Mouse (Mus musculus) ES-E14 (cell line): ENCODE results near the gene Rnf216.

Experiments
- HCFC1 ChIP-seq: IDR thresholded peaks from 2 replicates; pipeline ENCODE4 v1.6.1; 2012; ENCODE audit warnings: low read length, inconsistent platforms, borderline replicate concordance; ENCODE audit not compliant: insufficient read depth
- MAFK ChIP-seq: IDR thresholded peaks from 2 replicates; pipeline ENCODE4 v1.6.1; 2014; ENCODE audit warnings: mild to moderate bottlenecking, low read depth, low read length, inconsistent platforms; ENCODE audit not compliant: insufficient read depth
- ZC3H11A ChIP-seq: IDR thresholded peaks from 2 replicates; pipeline ENCODE4 v1.6.1; 2012; ENCODE audit warnings: low read depth, mild to moderate bottlenecking, inconsistent platforms, low read length, borderline replicate concordance

DNA sequence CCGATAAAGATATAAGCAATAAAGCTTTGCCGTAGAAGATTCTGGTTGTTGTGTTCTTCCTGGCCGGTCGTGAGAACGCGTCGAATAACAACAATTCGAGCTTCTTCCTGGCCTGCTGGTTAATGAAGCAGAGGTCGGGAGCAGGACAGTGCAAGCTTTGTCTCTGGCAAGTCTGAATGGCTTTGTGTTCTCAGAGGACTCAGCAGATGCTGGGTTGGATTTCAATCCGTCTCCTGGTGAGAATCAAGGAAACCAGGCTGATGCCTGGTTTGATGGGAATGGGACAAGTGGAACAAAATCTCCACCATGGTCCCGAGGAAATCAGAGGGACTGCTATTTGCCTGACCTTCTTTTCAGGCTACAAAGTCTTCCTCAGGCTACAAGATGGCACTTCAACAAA lies 103.4 kb downstream of the Rnf216 start:
- TF ChIP-seq ZC3H11A (no peak), HCFC1 (no peak), MAFK (no peak)
